Mouse (Mus musculus) midbrain, embryonic 11.5 days (tissue): ENCODE results near the gene Il10rb. TPM values are rescaled to one million over a fixed set of nuclear protein-coding genes. Genes with fewer than 3 reads are reported as not detected.
A peak's percentile ranks its signal among the peaks of the same experiment; 100 is the strongest.

ENCODE experiments used
- ATAC-seq: fragments of 200-750 bp; cut with Nextera tagmentation; 2 replicates; pipeline ENCODE4 v1.8.0; 2017; ENCODE audit warnings: moderate TSS enrichment, moderate library complexity; ENCODE audit not compliant: low FRiP score
- DNase-seq: peaks from one replicate; pipeline ENCODE4 v3.0.0; 2015; ENCODE audit warnings: low spot score; ENCODE audit errors: missing footprints
- H3K27ac ChIP-seq: fragments of 300-500 bp; sonication (generic); 2 replicates; pipeline ENCODE4 v1.5.1; 2014; ENCODE audit warnings: low read depth, low read length
- H3K27me3 ChIP-seq: fragments of 300-500 bp; sonication (generic); 2 replicates; pipeline ENCODE4 v1.6.1; 2014; ENCODE audit warnings: mild to moderate bottlenecking, low read length, moderate library complexity, mixed read lengths; ENCODE audit not compliant: control insufficient read depth, insufficient read depth
- H3K36me3 ChIP-seq: fragments of 300-500 bp; sonication (generic); 2 replicates; pipeline ENCODE4 v1.6.1; 2014; ENCODE audit warnings: mild to moderate bottlenecking, low read length, moderate library complexity, mixed read lengths; ENCODE audit not compliant: control insufficient read depth, insufficient read depth
- H3K4me1 ChIP-seq: fragments of 300-500 bp; sonication (generic); 2 replicates; pipeline ENCODE4 v1.6.1; 2014; ENCODE audit warnings: low read length; ENCODE audit not compliant: control insufficient read depth, insufficient read depth
- H3K4me2 ChIP-seq: fragments of 300-500 bp; sonication (generic); 2 replicates; pipeline ENCODE4 v1.6.1; 2014; ENCODE audit warnings: mild to moderate bottlenecking, moderate library complexity
- H3K4me3 ChIP-seq: fragments of 300-500 bp; sonication (generic); 2 replicates; pipeline ENCODE4 v1.5.1; 2014; ENCODE audit warnings: low read depth, low read length
- H3K9ac ChIP-seq: fragments of 300-500 bp; sonication (generic); 2 replicates; pipeline ENCODE4 v1.6.1; 2014; ENCODE audit warnings: low read length
- H3K9me3 ChIP-seq: fragments of 300-500 bp; sonication (generic); 2 replicates; pipeline ENCODE4 v1.6.1; 2016; ENCODE audit warnings: low read length; ENCODE audit not compliant: control insufficient read depth
- WGBS: fragments of 180-500 bp; shearing (Covaris S2); extraction: QIAGEN DNeasy Blood & Tissue Kit; methylation state at CpG from one replicate; pipeline ENCODE4 v1.1.7; 2014; 5-methylcytosine and 5-hydroxymethylcytosine counted together
- polyA plus RNA-seq: library from polyadenylated mRNA; unstranded; fragments of >200 nt; fragmentation: Nextera tagmentation; extraction: Ambion mirVana; gene quantifications from 2 replicates; pipeline ENCODE4 v1.2.1, GENCODE M21; 2014

Gene Il10rb
- polyA plus RNA-seq, 1 experiment from 2014 or later: 8.5 TPM

DNA sequence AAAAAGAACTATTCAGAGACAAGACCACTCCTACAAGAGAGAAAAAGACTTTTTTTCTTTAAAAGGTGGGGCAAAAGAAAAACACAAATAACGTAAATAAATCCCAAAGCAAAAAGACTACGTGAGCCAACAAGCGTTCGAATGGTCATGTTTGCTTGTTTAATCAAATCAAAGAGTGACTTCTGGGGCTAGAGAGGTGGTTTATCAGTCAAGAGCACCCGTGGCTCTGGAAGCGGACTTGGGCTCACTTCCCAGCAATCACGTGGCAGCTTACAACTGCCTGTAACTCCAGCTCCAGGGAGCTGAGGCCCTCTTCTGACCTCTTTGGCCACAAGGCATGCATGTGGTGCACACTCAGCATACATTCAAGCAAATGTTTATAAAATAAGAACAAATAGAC, 35.4 kb downstream of the Il10rb start:
- ATAC-seq (no peak), DNase-seq (no peak)
- 67% methylated on average over 7 of the region's 7 CpGs for WGBS
- no peaks in the 10 kb centered on the region for H3K9me3 ChIP-seq
- no peaks in the 10 kb centered on the region for H3K36me3 ChIP-seq
- H3K27me3 ChIP-seq: no peaks in the 10 kb centered on the region
- no peaks in the 10 kb centered on the region for H3K4me1 ChIP-seq
- H3K4me2 ChIP-seq: no peak overlapping the region
- no peak overlapping the region for H3K4me3 ChIP-seq
- no peak overlapping the region for H3K9ac ChIP-seq
- H3K27ac ChIP-seq: no peak overlapping the region

DNA sequence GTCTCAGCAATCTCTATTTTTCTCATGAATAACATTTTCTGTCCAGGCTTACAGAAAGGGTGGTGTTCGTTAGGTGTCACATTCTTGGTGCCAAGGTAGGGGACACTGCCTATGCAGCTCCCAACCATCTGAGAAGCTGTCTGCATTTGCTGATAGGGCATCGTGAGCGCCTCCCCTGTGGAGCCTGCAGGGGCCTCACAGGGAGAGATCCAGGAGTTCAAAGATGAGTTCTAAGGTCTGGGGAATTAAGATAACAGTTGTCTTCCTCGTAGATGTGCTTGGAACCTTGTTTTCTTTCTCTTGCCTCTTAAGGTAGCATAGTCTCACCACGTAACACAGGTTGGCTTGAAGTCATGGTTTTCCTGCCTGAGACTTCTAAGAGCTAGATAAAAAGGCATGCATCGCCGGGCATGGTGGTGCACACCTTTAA, 35.9 kb downstream of the Il10rb start:
- Histone ChIP-seq H3K36me3 (no peaks in the 10 kb centered on the region), H3K27ac (no peak overlapping the region), H3K4me3 (no peak overlapping the region), H3K9me3 (no peaks in the 10 kb centered on the region), H3K4me1 (no peaks in the 10 kb centered on the region), H3K4me2 (no peak overlapping the region), H3K27me3 (no peaks in the 10 kb centered on the region), H3K9ac (no peak overlapping the region)
- ATAC-seq: no peak
- WGBS: 84% methylated on average over 7 of the region's 7 CpGs
- DNase-seq: no peak

DNA sequence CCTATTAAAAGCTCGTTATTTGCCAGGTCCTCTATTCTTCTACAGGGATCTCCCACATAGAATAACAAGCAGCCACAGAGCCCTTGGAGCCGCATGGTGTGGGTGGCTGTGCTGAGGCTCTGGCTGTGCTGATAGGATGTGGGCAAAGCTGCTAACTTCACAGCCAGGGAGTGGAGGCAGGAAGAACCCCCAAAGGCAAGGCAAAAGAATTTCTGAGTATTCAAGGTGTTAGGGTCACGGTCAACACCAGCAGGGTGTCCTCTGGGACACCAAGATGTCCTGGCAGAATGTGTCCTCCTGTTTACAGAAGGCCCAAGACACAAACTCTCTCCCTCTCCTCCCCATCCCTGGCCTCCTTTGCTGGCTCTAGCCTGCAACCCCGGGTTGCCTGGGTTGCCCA, 36.5 kb downstream of the Il10rb start:
- Histone ChIP-seq H3K9me3 (no peaks in the 10 kb centered on the region), H3K4me2 (no peak overlapping the region), H3K4me3 (no peak overlapping the region), H3K9ac (no peak overlapping the region), H3K27ac (no peak overlapping the region), H3K36me3 (no peaks in the 10 kb centered on the region), H3K27me3 (no peaks in the 10 kb centered on the region), H3K4me1 (no peaks in the 10 kb centered on the region)
- ATAC-seq (no peak), DNase-seq (no peak)
- WGBS: 79% methylated on average over 4 of the region's 4 CpGs

DNA sequence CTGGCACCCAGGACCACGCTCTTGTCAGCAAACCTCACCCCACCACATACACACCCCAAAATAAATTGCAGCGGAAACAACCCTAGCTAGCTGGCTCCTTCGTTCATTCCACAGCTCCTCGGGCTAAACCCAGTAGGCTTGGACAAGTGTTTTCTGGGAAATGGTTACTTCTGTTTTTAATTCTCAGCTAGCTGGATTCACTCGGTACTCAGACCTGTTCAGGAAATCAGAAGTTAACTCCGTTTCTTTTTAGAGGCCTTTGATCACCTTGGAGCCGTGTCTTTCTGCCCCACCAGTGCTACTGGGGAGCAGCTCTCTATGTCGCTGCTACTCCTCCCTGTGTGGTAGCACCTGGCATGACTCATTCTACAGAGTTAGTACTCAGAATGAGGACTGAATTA, 37.2 kb downstream of the Il10rb start:
- DNase-seq (peak; percentile 23), ATAC-seq (no peak)
- no peak overlapping the region for H3K4me3 ChIP-seq
- H3K27ac ChIP-seq: no peak overlapping the region
- no peaks in the 10 kb centered on the region for H3K4me1 ChIP-seq
- H3K9me3 ChIP-seq: no peaks in the 10 kb centered on the region
- H3K4me2 ChIP-seq: no peak overlapping the region
- H3K36me3 ChIP-seq: no peaks in the 10 kb centered on the region
- H3K9ac ChIP-seq: no peak overlapping the region
- no peaks in the 10 kb centered on the region for H3K27me3 ChIP-seq
- WGBS: 88% methylated on average over 8 of the region's 8 CpGs

DNA sequence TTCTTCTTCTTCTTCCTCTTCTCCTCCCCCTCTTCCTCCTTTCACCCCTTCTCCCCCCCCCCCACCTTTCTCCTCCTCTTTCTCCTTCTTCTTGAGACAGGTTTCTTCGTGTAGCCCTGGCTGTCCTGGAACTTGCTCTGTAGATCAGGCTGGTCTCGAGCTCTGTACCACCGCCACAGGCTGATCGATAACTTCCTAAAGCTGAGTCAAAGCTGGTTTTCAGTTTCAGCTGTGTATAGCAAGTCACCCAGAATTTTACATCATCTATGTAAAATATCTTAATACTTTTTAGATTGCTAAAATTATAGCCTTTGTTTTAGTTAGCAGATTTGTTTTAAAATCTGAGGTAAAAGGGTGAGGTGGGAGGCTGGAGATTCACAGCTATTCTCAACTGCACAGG, 38.9 kb downstream of the Il10rb start:
- H3K4me1 ChIP-seq: no peaks in the 10 kb centered on the region
- no peak for DNase-seq
- no peak overlapping the region for H3K4me2 ChIP-seq
- H3K9ac ChIP-seq: no peak overlapping the region
- H3K4me3 ChIP-seq: no peak overlapping the region
- H3K27ac ChIP-seq: no peak overlapping the region
- no peaks in the 10 kb centered on the region for H3K36me3 ChIP-seq
- no peak for ATAC-seq
- no peaks in the 10 kb centered on the region for H3K9me3 ChIP-seq
- no peaks in the 10 kb centered on the region for H3K27me3 ChIP-seq
- WGBS: 87% methylated on average over 4 of the region's 4 CpGs

DNA sequence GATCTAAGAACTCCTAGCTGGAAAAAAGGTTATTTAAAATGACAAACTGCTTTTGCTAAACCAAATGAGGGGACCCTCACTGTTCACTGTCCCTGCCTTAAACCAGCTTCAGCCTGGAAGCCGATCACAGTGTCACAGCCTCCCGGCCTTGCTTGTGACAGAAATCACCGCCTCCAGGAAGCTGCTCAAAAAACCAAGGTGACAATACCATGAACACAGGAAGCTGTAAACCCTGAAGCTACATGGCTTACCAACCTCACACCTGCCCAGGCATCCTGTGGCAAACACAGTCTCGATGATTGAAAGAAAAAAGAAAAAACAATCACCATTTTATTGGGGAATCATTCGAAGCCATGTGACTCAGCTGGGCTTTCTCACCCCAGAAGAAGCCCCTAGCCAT, 39.6 kb downstream of the Il10rb start:
- Histone ChIP-seq H3K4me2 (no peak overlapping the region), H3K4me1 (no peaks in the 10 kb centered on the region), H3K27ac (no peak overlapping the region), H3K9ac (no peak overlapping the region), H3K4me3 (no peak overlapping the region), H3K27me3 (no peaks in the 10 kb centered on the region), H3K36me3 (no peaks in the 10 kb centered on the region), H3K9me3 (no peaks in the 10 kb centered on the region)
- ATAC-seq: no peak
- 84% methylated on average over 5 of the region's 5 CpGs for WGBS
- no peak for DNase-seq

DNA sequence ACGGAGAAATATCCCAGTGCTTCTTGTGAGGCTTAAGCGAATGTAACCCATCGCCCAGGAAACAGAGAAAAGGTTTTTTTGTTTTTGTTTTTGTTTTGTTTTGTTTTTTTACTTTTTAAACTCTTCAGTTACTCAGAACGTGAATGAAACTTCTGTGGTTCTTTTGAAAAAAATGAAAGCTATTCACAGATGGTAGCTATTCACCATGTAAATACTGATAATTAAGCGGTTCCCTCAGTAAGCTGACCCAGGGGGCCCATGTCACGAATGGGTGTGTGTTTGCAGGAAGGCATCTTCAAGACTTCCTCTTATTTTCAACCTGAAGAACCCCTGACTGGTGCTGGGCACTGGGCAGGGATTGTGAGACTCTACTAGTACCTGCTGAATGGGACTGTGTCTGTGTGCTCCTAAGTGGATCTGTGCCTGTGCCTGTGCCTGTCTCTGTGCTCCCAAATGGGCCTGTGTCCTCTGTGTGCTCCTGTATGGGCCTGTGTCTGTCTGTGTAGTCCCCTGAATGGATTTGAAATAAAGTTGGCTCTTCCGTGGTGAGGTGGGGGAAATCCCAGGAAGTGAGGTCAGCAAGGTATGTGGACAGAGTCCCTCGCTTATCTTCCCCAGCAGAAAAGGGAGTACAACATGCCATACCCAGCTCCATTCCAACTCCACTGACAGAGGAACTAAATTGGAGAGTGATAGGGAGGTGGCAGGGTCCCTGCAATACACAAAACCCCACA, 41.0 kb downstream of the Il10rb start:
- H3K9ac ChIP-seq: no peak overlapping the region
- no peaks in the 10 kb centered on the region for H3K36me3 ChIP-seq
- 80% methylated on average over 8 of the region's 8 CpGs for WGBS
- H3K4me2 ChIP-seq: no peak overlapping the region
- no peaks in the 10 kb centered on the region for H3K9me3 ChIP-seq
- no peak overlapping the region for H3K4me3 ChIP-seq
- no peaks in the 10 kb centered on the region for H3K4me1 ChIP-seq
- ATAC-seq: no peak
- H3K27ac ChIP-seq: no peak overlapping the region
- DNase-seq: no peak
- no peaks in the 10 kb centered on the region for H3K27me3 ChIP-seq

DNA sequence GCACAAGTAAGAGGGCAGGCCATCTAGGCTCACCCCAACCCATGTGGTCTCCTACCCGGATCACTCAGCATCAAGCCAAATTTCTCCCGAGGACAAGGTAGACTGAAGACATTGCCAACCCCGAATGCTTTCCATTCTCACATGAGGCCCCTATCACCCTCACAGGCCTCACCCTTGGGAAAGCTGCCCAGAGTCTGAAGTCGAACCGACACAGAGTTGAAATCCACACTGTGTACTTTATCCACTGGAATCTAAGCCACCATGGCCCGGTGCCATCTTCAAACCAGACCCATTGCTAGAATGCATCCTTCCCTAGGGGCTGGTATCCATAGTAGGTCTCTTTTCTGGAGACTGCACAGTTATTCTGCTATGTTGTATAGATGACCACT, 41.5 kb downstream of the Il10rb start:
- Histone ChIP-seq H3K9ac (no peak overlapping the region), H3K27ac (no peak overlapping the region), H3K36me3 (no peaks in the 10 kb centered on the region), H3K4me2 (no peak overlapping the region), H3K27me3 (no peaks in the 10 kb centered on the region), H3K4me3 (no peak overlapping the region), H3K9me3 (no peaks in the 10 kb centered on the region), H3K4me1 (no peaks in the 10 kb centered on the region)
- ATAC-seq (no peak), DNase-seq (no peak)
- WGBS: 90% methylated on average over 6 of the region's 6 CpGs

DNA sequence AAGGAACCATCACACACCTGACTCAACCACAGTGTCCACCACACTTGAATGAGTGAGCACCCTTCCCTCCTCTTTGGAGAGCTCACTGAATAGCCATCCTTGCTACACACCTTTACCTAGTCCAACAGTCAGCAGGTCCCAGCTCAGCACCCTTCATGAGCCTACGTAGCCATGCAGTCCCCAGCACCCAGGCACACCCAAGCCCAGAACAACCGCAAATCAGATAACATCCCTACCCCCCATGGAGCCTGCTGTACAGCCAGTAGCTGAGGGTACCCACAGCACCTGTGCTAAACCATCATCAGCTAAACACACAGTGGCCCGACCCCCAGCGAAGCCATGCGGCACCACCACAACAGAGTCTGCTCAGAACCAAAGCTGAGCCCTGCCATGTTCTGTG, 42.1 kb downstream of the Il10rb start:
- no peak overlapping the region for H3K9ac ChIP-seq
- WGBS: 93% methylated on average over 5 of the region's 5 CpGs
- H3K4me1 ChIP-seq: no peaks in the 10 kb centered on the region
- no peak overlapping the region for H3K4me2 ChIP-seq
- H3K27me3 ChIP-seq: no peaks in the 10 kb centered on the region
- H3K36me3 ChIP-seq: no peaks in the 10 kb centered on the region
- no peaks in the 10 kb centered on the region for H3K9me3 ChIP-seq
- no peak overlapping the region for H3K4me3 ChIP-seq
- DNase-seq (no peak), ATAC-seq (no peak)
- H3K27ac ChIP-seq: no peak overlapping the region
